Mouse (Mus musculus) testis, adult 2 months (tissue): ENCODE results near the gene Nme8.

Experiments
- CTCF ChIP-seq: fragments of 200-500 bp; IDR thresholded peaks from 2 replicates; pipeline ENCODE4 v1.5.1; 2012; ENCODE audit warnings: low read depth, mild to moderate bottlenecking, inconsistent platforms, low read length, moderate library complexity; ENCODE audit not compliant: control insufficient read depth, insufficient read depth, insufficient replicate concordance
- POLR2A ChIP-seq: fragments of 200-500 bp; IDR thresholded peaks from 2 replicates; pipeline ENCODE4 v1.6.1; 2012; ENCODE audit warnings: low read depth, mild to moderate bottlenecking, inconsistent platforms, low read length, moderate library complexity; ENCODE audit not compliant: control insufficient read depth

DNA sequence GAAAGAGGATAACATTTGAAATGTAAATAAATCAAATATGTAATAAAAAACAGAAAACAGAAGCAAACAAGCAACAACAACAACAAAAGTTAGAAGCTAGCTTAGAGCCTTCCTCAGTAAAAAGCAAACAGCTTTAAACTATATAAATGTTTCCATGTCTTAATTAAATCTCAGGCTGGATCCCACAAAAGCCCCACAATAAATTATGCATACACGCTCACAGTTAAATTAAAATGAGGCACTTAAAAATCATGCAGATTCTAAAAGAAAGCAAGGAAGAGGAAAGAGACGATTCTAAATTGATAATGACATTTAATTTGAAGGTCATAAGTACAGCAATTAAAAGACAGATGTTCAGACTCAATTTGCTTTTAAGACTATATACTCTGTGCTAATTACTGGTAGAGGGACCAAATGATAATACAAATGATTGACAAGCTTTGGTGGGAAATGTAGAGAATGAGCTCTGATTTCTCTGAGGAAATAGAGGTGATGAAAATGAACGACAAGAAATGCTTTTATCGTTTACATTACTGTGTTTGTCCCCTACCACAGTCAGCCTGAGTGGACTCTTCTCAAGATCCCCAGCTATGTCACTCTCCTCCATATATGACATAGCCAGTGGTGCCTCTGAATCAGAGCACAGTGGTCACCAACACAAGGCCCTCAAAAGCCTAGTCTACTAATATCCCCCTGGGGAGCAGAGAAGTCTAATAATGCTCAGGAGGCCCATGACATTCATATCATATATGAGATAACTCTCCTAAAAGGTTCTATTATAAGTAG lies 29.0 kb downstream of the Nme8 start:
- TF ChIP-seq CTCF: no peak
- no peak for TF ChIP-seq POLR2A
